Mouse (Mus musculus) embryonic fibroblast, embryonic 13.5 days (primary cell): ENCODE data around the gene Prdm1. TPM values are rescaled to one million over a fixed set of nuclear protein-coding genes. Genes with fewer than 3 reads are reported as not detected.

ENCODE experiments used
- H3K27ac ChIP-seq: 2 replicates; pipeline ENCODE4 v1.5.1; 2012; ENCODE audit warnings: low read length, control low read depth, inconsistent platforms; ENCODE audit not compliant: insufficient read depth
- H3K4me1 ChIP-seq: 2 replicates; pipeline ENCODE4 v1.6.1; 2011; ENCODE audit warnings: low read length; ENCODE audit not compliant: control insufficient read depth, insufficient read depth
- H3K4me3 ChIP-seq: 2 replicates; pipeline ENCODE4 v1.5.1; 2011; ENCODE audit warnings: mild to moderate bottlenecking, control low read depth, low read length; ENCODE audit not compliant: insufficient read depth
- CTCF ChIP-seq: IDR thresholded peaks from 2 replicates; pipeline ENCODE4 v1.5.1; 2011; ENCODE audit warnings: mild to moderate bottlenecking, control low read depth, low read length, moderate library complexity, borderline replicate concordance; ENCODE audit not compliant: insufficient read depth
- POLR2A ChIP-seq: IDR thresholded peaks from 2 replicates; pipeline ENCODE4 v1.6.1; 2011; ENCODE audit warnings: low read depth, mild to moderate bottlenecking, control low read depth, low read length, moderate library complexity
- polyA plus RNA-seq: library from polyadenylated mRNA; stranded (reverse); fragments of >200 nt; gene quantifications from 2 replicates; pipeline ENCODE4 v1.2.4, GENCODE M21; 2011; ENCODE audit warnings: low read depth; ENCODE audit not compliant: missing spikeins, insufficient read length

Gene Prdm1
- polyA plus RNA-seq, 1 experiment = 2.8 TPM

DNA sequence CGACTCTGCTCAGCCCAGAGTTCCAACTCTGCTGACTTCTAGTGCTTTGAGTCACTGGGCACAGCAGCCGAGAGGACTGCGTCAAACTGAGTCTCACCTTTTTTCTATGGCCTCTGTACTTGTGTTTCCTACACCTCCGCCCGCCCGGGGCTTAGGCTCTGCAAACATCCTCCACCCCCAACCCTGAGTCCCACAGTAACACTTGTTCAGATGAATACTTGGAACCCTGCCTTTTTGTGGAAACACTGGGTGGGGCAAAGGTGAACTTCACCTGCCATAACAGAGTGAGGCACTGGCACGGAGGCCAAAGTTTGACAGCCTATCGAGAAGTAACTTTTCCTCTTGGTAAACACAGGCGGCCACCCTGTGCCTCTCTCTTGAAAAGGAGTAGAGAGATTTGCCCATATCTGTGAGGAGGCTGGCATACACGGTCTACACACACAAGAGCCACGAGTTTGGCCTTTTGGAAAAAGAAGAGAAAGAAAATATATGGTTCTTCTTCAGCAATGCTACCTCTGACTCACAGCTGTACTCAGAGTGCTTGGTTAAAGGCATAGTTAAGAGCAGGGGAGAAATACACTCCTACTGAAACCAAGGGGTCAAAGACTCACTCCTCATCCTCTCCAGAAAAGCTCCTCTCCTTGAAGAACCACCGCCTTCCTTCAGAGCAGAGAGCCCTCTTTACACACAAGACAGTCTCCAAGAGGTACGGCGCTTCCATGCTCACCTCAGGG lies 80.7 kb downstream of the Prdm1 start:
- Histone ChIP-seq H3K4me3 (no peak overlapping the region), H3K4me1 (no peaks in the 10 kb centered on the region), H3K27ac (no peak overlapping the region)
- TF ChIP-seq CTCF (no peak), POLR2A (no peak)

- Histone ChIP-seq H3K27ac (no peak overlapping the region), H3K4me3 (no peak overlapping the region), H3K4me1 (no peaks in the 10 kb centered on the region)
- no peak for TF ChIP-seq POLR2A
- TF ChIP-seq CTCF = no peak
Measured at GRCm38 (mm10) chr10:44447001-44447400, 81.3 kb downstream of the Prdm1 start.

DNA sequence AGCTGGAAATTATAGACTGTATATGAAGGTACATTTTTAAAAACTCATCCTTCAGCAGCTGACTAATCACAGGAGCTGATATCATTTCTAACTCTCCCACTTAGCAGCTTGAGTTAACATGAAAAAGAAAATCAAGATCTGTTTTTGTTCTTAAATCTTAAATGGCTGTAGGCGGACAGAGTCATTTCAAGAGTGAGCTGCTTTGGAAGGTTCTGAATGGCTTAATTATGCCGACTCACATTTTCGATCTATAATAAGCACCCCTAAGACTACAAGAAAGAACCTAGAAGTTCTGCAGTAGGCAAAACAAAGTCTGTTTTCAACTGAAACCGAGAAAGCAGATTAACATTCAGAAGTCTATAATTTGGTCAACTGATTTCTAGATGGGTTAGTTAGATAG lies 83.9 kb downstream of the Prdm1 start:
- no peak for TF ChIP-seq POLR2A
- no peak for TF ChIP-seq CTCF
- Histone ChIP-seq H3K4me3 (no peak overlapping the region), H3K27ac (no peak overlapping the region), H3K4me1 (no peaks in the 10 kb centered on the region)

GRCm38 (mm10) chr10:44443696-44444095 lies 84.6 kb downstream of the Prdm1 start:
- TF ChIP-seq CTCF (no peak), POLR2A (no peak)
- H3K4me1 ChIP-seq = no peaks in the 10 kb centered on the region

DNA sequence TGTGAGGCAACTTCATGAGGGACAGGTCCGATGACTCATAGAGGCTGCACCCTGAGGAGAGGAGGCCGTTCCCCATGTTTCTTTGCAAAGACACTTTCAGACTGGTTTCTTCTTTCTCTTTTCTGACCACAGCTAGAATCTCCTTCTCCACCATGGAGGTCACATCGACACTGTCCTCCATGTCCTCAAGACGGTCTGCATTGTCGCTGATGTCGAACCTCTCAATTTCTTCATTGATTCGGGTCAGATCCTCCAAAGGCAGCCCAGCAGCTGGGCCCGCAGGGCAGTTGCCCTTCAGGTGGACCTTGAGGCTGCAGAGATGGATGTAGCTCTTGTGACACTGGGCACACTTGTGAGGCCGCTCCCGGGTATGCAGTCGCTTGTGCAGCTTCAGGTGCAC lies 88.6 kb downstream of the Prdm1 start:
- H3K27ac ChIP-seq = no peak overlapping the region
- TF ChIP-seq CTCF = no peak
- no peak for TF ChIP-seq POLR2A
- H3K4me1 ChIP-seq = no peaks in the 10 kb centered on the region
- no peak overlapping the region for H3K4me3 ChIP-seq

More at GRCm38 (mm10) chr10:44443696-44444095, 84.6 kb downstream of the Prdm1 start:
- no peak overlapping the region for H3K4me3 ChIP-seq
- no peak overlapping the region for H3K27ac ChIP-seq

DNA sequence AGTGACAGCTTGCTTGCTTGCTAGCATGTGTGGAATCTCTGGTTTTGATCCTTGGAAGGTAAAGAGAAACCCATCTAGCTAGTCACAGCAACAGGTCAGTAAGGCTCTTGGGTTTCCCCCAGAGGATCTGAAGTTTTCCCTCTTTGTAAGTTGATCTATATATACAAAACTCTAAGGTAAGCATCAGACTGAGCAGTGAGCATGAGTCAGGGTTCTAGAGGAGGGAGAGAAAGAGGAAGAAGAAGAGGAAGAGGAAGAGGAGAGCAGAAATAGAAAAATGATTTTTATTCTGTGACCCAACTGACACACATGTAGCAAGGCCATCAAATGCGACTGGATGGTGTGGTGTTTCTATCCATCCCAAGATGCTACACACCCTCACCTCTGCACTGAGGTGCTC lies 90.7 kb downstream of the Prdm1 start:
- TF ChIP-seq CTCF = no peak
- no peak for TF ChIP-seq POLR2A
- Histone ChIP-seq H3K27ac (no peak overlapping the region), H3K4me1 (no peaks in the 10 kb centered on the region), H3K4me3 (no peak overlapping the region)

GRCm38 (mm10) chr10:44435956-44436355 lies 92.3 kb downstream of the Prdm1 start:
- TF ChIP-seq CTCF (no peak), POLR2A (no peak)
- H3K4me3 ChIP-seq = no peak overlapping the region
- H3K27ac ChIP-seq = no peak overlapping the region
- no peaks in the 10 kb centered on the region for H3K4me1 ChIP-seq

DNA sequence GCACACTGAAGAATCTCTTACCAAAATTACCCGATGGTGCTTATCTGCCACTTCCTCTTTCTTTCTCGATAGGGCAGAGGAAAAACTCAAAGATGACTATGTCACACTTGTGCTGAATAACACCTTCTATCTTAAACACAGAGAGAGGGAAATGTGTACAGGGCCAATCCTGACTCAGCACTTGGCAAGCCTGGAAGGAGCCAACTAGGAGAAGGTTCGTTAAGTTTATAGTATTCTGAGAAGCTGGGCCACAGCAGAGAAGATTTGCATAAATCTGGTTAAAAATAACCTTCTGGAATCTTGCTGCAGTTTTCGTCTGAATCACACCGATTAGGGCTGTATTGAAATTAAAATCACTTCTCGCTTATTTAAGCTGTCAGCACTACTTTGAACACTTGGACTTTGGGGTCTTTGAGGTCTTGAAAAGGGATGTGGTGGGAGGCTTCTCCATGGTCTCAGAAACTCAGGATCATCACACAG lies 93.6 kb downstream of the Prdm1 start:
- Histone ChIP-seq H3K27ac (no peak overlapping the region), H3K4me3 (no peak overlapping the region), H3K4me1 (no peaks in the 10 kb centered on the region)
- TF ChIP-seq CTCF = no peak
- TF ChIP-seq POLR2A = no peak

DNA sequence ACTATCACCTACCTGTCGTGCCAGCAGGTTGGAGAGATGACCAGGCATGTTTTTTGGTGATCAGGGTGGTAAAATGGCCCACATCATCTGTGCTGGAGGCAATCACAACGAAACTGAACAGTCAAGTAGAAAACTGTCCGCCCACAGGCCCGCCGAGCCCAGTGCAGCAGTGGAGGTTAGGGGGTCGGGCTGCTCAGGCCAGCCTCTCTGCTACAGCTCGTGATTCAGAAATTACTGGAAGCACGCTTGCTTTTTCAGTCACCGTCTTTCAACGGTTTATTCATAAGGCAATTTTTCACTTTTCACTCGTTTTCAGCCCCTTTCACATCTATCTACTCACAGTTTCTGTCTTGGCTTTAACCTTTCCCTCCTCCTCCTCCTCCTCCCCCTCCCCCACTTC lies 96.1 kb downstream of the Prdm1 start:
- H3K4me1 ChIP-seq = no peaks in the 10 kb centered on the region
- H3K4me3 ChIP-seq = no peak overlapping the region
- TF ChIP-seq CTCF (no peak), POLR2A (no peak)

GRCm38 (mm10) chr10:44431689-44432088 lies 96.6 kb downstream of the Prdm1 start:
- H3K4me1 ChIP-seq = no peaks in the 10 kb centered on the region
- H3K27ac ChIP-seq = no peak overlapping the region
- TF ChIP-seq CTCF = no peak
- TF ChIP-seq POLR2A = no peak
- no peak overlapping the region for H3K4me3 ChIP-seq

More for the DNA sequence above, 96.1 kb downstream of the Prdm1 start:
- no peak overlapping the region for H3K27ac ChIP-seq
